Mouse (Mus musculus) cerebellum, adult 2 months (tissue): ENCODE results near the gene Atg4a-ps. TPM values are rescaled to one million over a fixed set of nuclear protein-coding genes. Genes with fewer than 3 reads are reported as not detected.
A peak's percentile ranks its signal among the peaks of the same experiment; 100 is the strongest.

Experiments
- DNase-seq, 2 experiments: peaks; one replicate each; pipeline ENCODE4 v3.0.0; 2021
- H3K27ac ChIP-seq: fragments of 200-500 bp; 2 replicates; pipeline ENCODE4 v1.5.1; 2012; ENCODE audit warnings: low read length, control low read depth, inconsistent platforms; ENCODE audit not compliant: insufficient read depth
- H3K27me3 ChIP-seq: fragments of 200-500 bp; 2 replicates; pipeline ENCODE4 v1.6.1; 2012; ENCODE audit warnings: inconsistent platforms, mild to moderate bottlenecking, low read length, moderate library complexity; ENCODE audit not compliant: control insufficient read depth, insufficient read depth
- H3K4me1 ChIP-seq: fragments of 200-500 bp; 2 replicates; pipeline ENCODE4 v1.6.1; 2011; ENCODE audit warnings: low read length; ENCODE audit not compliant: control insufficient read depth, insufficient read depth
- H3K4me3 ChIP-seq: fragments of 200-500 bp; replicated peaks from 2 replicates; pipeline ENCODE3; 2011; ENCODE audit warnings: mild to moderate bottlenecking, low read depth, low read length, control low read depth; ENCODE audit not compliant: insufficient read depth
- CTCF ChIP-seq: fragments of 200-500 bp; IDR thresholded peaks from 2 replicates; pipeline ENCODE4 v1.5.1; 2011; ENCODE audit warnings: low read depth, mild to moderate bottlenecking, control low read depth, low read length, moderate library complexity, borderline replicate concordance; ENCODE audit not compliant: insufficient read depth
- POLR2A ChIP-seq: fragments of 200-500 bp; IDR thresholded peaks from 2 replicates; pipeline ENCODE4 v1.6.1; 2011; ENCODE audit warnings: low read length, control low read depth, borderline replicate concordance; ENCODE audit not compliant: insufficient read depth
- WGBS: fragments of 180-500 bp; shearing (Covaris S2); methylation state at CpG from one replicate; pipeline ENCODE4 v1.1.7; 2018; 5-methylcytosine and 5-hydroxymethylcytosine counted together
- polyA plus RNA-seq: library from polyadenylated mRNA; depleted of rRNA; stranded (reverse); fragments of >200 nt; gene quantifications from 2 replicates; pipeline ENCODE4 v1.2.3, GENCODE M21; 2012; rRNA removed

Atg4a-ps gene
- polyA plus RNA-seq, 1 experiment, result 0.07 TPM

GRCm38 (mm10) chr3:103606660-103607595 lies 38.9 kb downstream of the Atg4a-ps start:
- TF ChIP-seq CTCF (no peak), POLR2A (no peak)
- DNase-seq, result peak; percentile 62 to 85
- no peak overlapping the region for H3K4me3 ChIP-seq
- H3K27me3 ChIP-seq, result no peaks in the 10 kb centered on the region
- peaks cover 13% of the 10 kb centered on the region for H3K4me1 ChIP-seq
- WGBS, result 54% methylated on average over 13 of the region's 13 CpGs
- H3K27ac ChIP-seq, result 0 out of 2 replicates have a peak overlapping the region, but pooled peaks have one; percentile 10

DNA sequence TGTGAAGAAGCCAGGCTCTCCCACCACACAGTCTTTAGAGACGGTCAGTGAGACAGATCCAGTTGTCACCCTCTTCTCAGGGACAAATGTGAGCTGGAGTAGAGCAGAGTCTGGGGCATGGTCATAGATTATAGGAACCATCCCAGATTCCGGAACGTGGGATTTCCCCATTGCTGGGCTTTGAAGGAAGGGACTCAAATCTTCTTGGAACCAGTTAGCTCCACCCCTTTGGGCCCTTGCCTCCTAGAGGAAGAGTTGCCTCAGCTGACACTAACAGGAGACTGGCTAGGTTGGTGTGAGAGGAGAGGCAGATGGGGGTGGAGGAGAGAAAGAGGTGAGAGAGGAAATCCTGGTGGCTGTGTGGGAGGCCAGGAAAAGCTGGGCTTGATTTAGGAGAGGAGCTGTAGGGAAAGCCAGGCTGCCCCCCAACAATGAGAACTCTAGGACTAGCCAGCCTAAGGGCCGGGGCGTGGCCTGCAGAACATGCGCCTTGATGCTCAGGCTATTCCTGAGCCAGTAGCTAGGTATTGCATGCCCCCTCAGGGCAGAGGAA lies 39.7 kb downstream of the Atg4a-ps start:
- WGBS, result 91% methylated on average over 6 of the region's 6 CpGs

GRCm38 (mm10) chr3:103601561-103601960 lies 44.3 kb downstream of the Atg4a-ps start:
- peaks cover 15% of the 10 kb centered on the region for H3K4me1 ChIP-seq
- no peak overlapping the region for H3K4me3 ChIP-seq
- no peak for DNase-seq
- no peak overlapping the region for H3K27ac ChIP-seq
- WGBS, result 90% methylated on average over 1 of the region's 1 CpGs
- no peak for TF ChIP-seq POLR2A
- TF ChIP-seq CTCF, result no peak
- no peaks in the 10 kb centered on the region for H3K27me3 ChIP-seq

More for the DNA sequence above, 39.7 kb downstream of the Atg4a-ps start:
- no peak overlapping the region for H3K4me3 ChIP-seq
- H3K4me1 ChIP-seq, result peaks cover 15% of the 10 kb centered on the region
- H3K27ac ChIP-seq, result 0 out of 2 replicates have a peak overlapping the region, but pooled peaks have one; percentile 10
- no peak for DNase-seq
- TF ChIP-seq CTCF (no peak), POLR2A (no peak)
- no peaks in the 10 kb centered on the region for H3K27me3 ChIP-seq

- TF ChIP-seq POLR2A (no peak), CTCF (no peak)
- peak in 1 of 2 experiments; percentile 30 for DNase-seq
- H3K27ac ChIP-seq, result no peak overlapping the region
Measured at GRCm38 (mm10) chr3:103601011-103601410, 44.9 kb downstream of the Atg4a-ps start.

DNA sequence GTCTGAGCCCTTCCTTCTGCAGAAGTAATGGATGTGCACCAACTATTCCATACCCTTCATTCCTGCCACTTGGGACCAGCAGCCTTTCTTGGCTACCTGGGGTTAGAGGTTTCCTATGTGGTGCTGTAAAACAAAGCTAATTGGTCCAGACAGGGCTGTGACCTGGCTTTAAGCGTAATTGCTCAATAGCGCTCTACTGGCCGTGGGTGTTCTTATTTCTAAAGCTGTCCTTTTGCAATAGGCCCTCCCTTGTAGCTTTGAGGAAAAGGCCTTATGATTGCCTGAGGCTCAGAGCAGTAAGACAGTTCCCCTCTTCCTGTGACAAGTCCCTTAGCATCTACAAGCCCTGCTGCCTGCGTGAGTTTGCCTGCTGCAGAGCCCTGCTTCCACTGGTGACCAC lies 48.3 kb downstream of the Atg4a-ps start:
- 94% methylated on average over 4 of the region's 4 CpGs for WGBS
- Histone ChIP-seq H3K27me3 (no peaks in the 10 kb centered on the region), H3K27ac (no peak overlapping the region), H3K4me3 (no peak overlapping the region), H3K4me1 (0 out of 2 replicates have a peak, but pooled peaks cover 6% of the 10 kb centered on the region)
- TF ChIP-seq CTCF (no peak), POLR2A (no peak)
- no peak for DNase-seq

More at GRCm38 (mm10) chr3:103601011-103601410, 44.9 kb downstream of the Atg4a-ps start:
- 42% methylated on average over 7 of the region's 7 CpGs for WGBS
- Histone ChIP-seq H3K4me3 (no peak overlapping the region), H3K27me3 (no peaks in the 10 kb centered on the region), H3K4me1 (peaks cover 9% of the 10 kb centered on the region; the same call in 1 of the 2 replicates)

GRCm38 (mm10) chr3:103595271-103595810 lies 50.5 kb downstream of the Atg4a-ps start:
- Histone ChIP-seq H3K4me3 (no peak overlapping the region), H3K4me1 (no peaks in the 10 kb centered on the region; the same call in 1 of the 2 replicates), H3K27me3 (no peaks in the 10 kb centered on the region), H3K27ac (no peak overlapping the region)
- WGBS, result 80% methylated on average over 7 of the region's 7 CpGs
- DNase-seq, result no peak
- TF ChIP-seq POLR2A, result no peak
- TF ChIP-seq CTCF, result no peak

Other genes with a start within 250 kb of the Atg4a-ps start
- 11.7 and 12.3 TPM in 2 replicates for gene Syt6, start 70.8 kb downstream of the Atg4a-ps start, polyA plus RNA-seq
- 5.0 TPM in 2 replicates for gene Olfml3, start 91.9 kb upstream of the Atg4a-ps start, polyA plus RNA-seq
- gene Gm10964, start 93.3 kb upstream of the Atg4a-ps start, polyA plus RNA-seq, result not detected in 2 replicates
- gene Hipk1, start 145.5 kb upstream of the Atg4a-ps start, polyA plus RNA-seq, result 59.6 and 65.2 TPM in 2 replicates
- 8.5 and 11.3 TPM in 2 replicates for gene Dclre1b, start 163.4 kb upstream of the Atg4a-ps start, polyA plus RNA-seq
- gene Ap4b1, start 163.5 kb upstream of the Atg4a-ps start, polyA plus RNA-seq, result 19.2 and 23.2 TPM in 2 replicates
- gene Gm43064, start 163.5 kb upstream of the Atg4a-ps start, polyA plus RNA-seq, result 0.33 and 0.49 TPM in 2 replicates
- gene Bcl2l15, start 186.5 kb upstream of the Atg4a-ps start, polyA plus RNA-seq, result 91.7 and 98.7 TPM in 2 replicates
- 34.7 and 39.4 TPM in 2 replicates for gene Ptpn22, start 213.7 kb upstream of the Atg4a-ps start, polyA plus RNA-seq